Mouse (Mus musculus) G1E (cell line): ENCODE data around the gene Lnp1. TPM values are rescaled to one million over a fixed set of nuclear protein-coding genes. Genes with fewer than 3 reads are reported as not detected.
"Not testable (repeated sequence)": the region's sequence is repeated elsewhere in the genome, so short reads cannot be mapped to it uniquely, and the experiment has no call there.

Source experiments
- ATAC-seq: 2 replicates; pipeline ENCODE4 v1.8.0; 2016; ENCODE audit warnings: mild to moderate bottlenecking; ENCODE audit not compliant: insufficient number of reproducible peaks, poor library complexity, low FRiP score, severe bottlenecking; ENCODE audit errors: extremely low read depth
- DNase-seq: peaks from one replicate; pipeline ENCODE4 v3.0.0; 2012; ENCODE audit warnings: low spot score
- H3K27me3 ChIP-seq: 2 replicates; pipeline ENCODE4 v1.6.1; 2012; ENCODE audit warnings: mild to moderate bottlenecking, low read length, inconsistent platforms; ENCODE audit not compliant: insufficient read depth
- H3K36me3 ChIP-seq: replicated peaks from 2 replicates; pipeline ENCODE3; 2012; ENCODE audit warnings: mild to moderate bottlenecking, inconsistent platforms
- H3K4me1 ChIP-seq: 2 replicates; pipeline ENCODE4 v1.6.1; 2012; ENCODE audit warnings: low read depth, low read length, inconsistent platforms, mixed read lengths; ENCODE audit not compliant: insufficient read depth
- H3K4me3 ChIP-seq: 2 replicates; pipeline ENCODE4 v1.5.1; 2012; ENCODE audit warnings: low read depth, mild to moderate bottlenecking, inconsistent platforms, low read length, moderate library complexity, mixed read lengths
- H3K9me3 ChIP-seq: replicated peaks from 2 replicates; pipeline ENCODE4 v1.6.1; 2012; ENCODE audit warnings: inconsistent platforms
- CTCF ChIP-seq: IDR thresholded peaks from 2 replicates; pipeline ENCODE4 v1.5.1; 2012; ENCODE audit warnings: low read depth, low read length, inconsistent platforms, mixed read lengths
- GATA1 ChIP-seq: IDR thresholded peaks from 2 replicates; pipeline ENCODE4 v1.6.1; 2012; ENCODE audit warnings: borderline replicate concordance, low read length, inconsistent platforms, mixed read lengths
- GATA2 ChIP-seq: IDR thresholded peaks from 2 replicates; pipeline ENCODE4 v1.6.1; 2012; ENCODE audit warnings: low read depth, low read length, inconsistent platforms, borderline replicate concordance
- POLR2AphosphoS5 ChIP-seq: IDR thresholded peaks from 2 replicates; pipeline ENCODE4 v1.6.1; 2012; ENCODE audit warnings: low read depth, low read length, inconsistent platforms; ENCODE audit not compliant: insufficient replicate concordance
- TAL1 ChIP-seq: conservative IDR thresholded peaks from 2 replicates; pipeline ENCODE4 v1.6.1; 2012; ENCODE audit warnings: low read depth, low read length, inconsistent platforms, mixed read lengths
- polyA plus RNA-seq: library from polyadenylated mRNA; stranded (reverse); fragments of >175 nt; gene quantifications from 2 replicates; pipeline ENCODE4 v1.2.3, GENCODE M21; 2012
- total RNA-seq, 2 experiments: library from RNA; stranded (forward) in 1 of 2; stranded (reverse) in 1 of 2; fragments of 200-1000 nt in 1 of 2; fragments of >200 nt in 1 of 2; fragmentation: Nextera tagmentation in 1 of 2; gene quantifications; 2 replicates each; pipeline ENCODE4 v1.2.3; 2014 to 2017

Lnp1 gene
- total and polyA plus RNA-seq, 3 experiments: not detected

DNA sequence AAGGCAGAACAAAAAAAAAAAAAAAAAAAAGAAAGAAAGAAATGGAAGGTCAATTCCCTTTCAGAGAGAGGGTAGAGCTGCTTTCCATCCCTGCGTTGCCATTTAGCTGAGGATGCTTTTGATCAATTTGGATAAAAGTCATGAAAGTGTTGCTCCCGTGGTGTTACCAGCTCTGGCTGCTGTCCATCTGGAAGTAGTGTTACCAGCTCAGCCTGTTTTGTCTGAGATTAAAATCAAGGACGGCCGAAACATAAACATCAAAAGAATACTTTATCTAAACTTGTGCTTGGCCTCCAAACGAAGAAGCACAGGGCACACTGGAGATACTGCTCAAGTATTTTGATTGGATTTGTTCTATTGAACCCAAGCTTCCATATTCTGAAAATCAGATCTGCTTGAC is 18.9 kb downstream of the Lnp1 start:
- TF ChIP-seq TAL1 (no peak), CTCF (no peak), POLR2AphosphoS5 (no peak), GATA1 (no peak), GATA2 (no peak)
- no peak overlapping the region for H3K4me3 ChIP-seq
- H3K27me3 ChIP-seq: 0 out of 2 replicates have a peak, but pooled peaks cover 2% of the 10 kb centered on the region
- H3K4me1 ChIP-seq: no peaks in the 10 kb centered on the region
- no peaks in the 10 kb centered on the region for H3K36me3 ChIP-seq
- no peak for ATAC-seq
- no peak for DNase-seq
- H3K9me3 ChIP-seq: no peaks in the 10 kb centered on the region

DNA sequence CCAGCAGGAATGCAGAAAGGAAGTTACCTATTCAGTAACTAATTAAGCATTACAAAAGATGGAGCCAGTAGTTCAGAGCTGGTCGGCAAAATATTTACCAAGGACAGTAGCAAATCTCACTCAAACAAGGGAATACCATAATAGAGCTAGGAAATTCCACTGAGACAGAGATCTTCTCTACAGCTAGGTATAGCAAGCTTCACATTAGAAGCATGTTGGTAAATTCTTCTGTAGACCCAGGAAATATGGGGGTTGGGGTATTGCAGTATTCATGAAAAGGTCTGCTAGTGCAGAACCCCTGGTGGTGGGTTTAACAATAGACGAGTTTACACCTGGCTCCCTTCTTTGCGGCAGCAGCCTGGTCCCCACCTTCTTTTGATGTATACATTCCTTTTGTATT is 25.7 kb downstream of the Lnp1 start:
- DNase-seq: not testable (repeated sequence)

DNA sequence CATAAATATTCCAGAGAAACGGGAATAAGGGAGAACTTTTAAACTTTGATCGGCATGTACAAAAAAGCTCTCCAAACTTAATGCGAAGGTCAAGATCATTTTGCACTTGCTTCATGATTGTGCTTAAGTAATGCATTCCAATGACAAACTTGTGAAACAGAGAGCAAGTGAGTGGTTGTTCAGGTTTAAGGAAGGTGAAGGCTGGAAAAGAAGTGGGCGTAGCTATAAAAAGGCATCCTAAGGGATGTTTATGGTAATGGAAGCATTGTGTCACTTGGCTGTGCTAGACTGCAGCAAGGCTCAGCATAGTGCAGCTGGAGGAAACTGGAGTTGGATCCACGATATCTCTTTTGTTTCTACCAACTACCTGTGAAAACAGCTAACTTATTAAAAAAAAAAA is 36.3 kb downstream of the Lnp1 start:
- DNase-seq (no peak), ATAC-seq (no peak)
- Histone ChIP-seq H3K4me1 (no peaks in the 10 kb centered on the region), H3K27me3 (peaks cover 8% of the 10 kb centered on the region; the same call in 1 of the 2 replicates), H3K9me3 (no peaks in the 10 kb centered on the region), H3K36me3 (no peaks in the 10 kb centered on the region), H3K4me3 (no peak overlapping the region)
- TF ChIP-seq CTCF (no peak), GATA1 (no peak), POLR2AphosphoS5 (no peak), GATA2 (no peak), TAL1 (no peak)

More for the DNA sequence above, 25.7 kb downstream of the Lnp1 start:
- not testable (repeated sequence) for H3K36me3 ChIP-seq, H3K27me3 ChIP-seq, ATAC-seq, H3K4me1 ChIP-seq, H3K9me3 ChIP-seq, H3K4me3 ChIP-seq

DNA sequence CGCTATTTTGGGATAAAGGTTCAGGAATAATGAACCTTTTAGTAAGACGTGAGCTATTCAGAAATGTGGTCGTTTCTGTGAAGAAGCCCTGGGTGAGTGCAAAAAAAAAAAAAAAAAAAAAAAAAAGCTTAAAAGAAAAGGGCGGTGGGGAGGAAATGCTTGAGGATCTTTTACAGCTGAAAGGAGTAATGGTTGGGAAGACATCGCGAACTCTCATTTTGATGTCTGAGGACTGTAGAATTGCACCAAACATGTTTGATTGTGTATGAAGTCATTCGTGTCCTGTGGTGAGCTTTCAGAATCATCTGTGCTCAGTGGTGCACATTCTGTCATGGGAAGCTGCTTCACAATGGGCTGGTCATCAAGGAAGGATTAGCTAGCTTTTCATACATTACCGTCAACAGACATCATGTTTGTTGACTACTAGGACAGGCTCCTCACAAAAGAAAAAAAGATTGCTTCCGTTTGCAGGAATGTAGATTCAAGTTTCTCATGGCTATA is 41.2 kb downstream of the Lnp1 start:
- Histone ChIP-seq H3K4me3 (no peak overlapping the region), H3K4me1 (no peaks in the 10 kb centered on the region; the same call in 1 of the 2 replicates), H3K27me3 (peaks cover 21% of the 10 kb centered on the region), H3K36me3 (no peaks in the 10 kb centered on the region), H3K9me3 (no peaks in the 10 kb centered on the region)
- ATAC-seq (no peak), DNase-seq (no peak)
- TF ChIP-seq GATA1 (no peak), POLR2AphosphoS5 (no peak), GATA2 (no peak), TAL1 (no peak), CTCF (no peak)

DNA sequence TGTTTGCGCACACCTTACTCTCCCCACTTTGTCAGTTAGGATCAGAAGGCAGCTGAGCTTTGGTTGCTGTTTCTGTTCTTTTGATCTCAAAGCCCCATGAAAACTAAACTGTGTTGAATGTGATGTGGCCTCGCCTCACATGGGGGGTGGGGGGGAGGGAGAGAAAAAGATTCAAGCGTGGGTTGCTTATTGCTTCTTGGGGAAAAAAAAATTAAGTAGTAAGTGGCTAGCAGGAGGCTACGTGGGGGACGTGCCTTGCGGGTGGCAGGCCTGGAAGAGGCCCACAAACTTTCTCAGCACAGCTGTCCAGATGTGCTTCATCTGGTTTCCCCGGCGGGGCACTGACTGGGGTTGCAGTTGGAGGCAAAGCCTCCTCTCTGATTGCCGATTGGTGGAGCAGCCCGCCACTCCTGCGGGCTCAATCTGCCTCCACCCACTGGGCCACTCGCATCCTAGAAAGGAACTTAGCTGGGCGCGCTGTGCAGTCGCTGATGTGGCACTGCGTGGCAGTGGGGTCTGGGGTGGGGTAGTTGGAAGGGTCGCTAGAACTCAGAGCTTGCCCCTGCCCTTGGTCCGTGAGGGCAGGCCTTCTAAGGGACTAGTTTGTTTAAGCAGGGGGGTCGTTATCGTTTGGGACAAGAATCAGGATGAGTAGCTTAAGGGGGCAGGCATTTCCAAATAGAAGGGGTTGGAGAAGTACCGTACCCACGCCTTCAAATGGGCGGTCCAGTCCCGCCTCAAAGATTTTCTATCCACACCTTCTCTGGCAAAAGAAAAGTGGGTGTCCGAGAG is 41.8 kb downstream of the Lnp1 start, which contains the start of gene Tmem45a:
Gene Tmem45a (minus strand): TSS at position 343 of the 792 bp plus-strand sequence.
- H3K4me3 ChIP-seq: peak within 1 kb of the TSS; percentile 50; the same call in 1 of the 2 replicates
- DNase-seq (no peak), ATAC-seq (no peak)
- no peaks in the 10 kb centered on the region; the same call in 1 of the 2 replicates for H3K4me1 ChIP-seq
- TF ChIP-seq TAL1 (no peak), POLR2AphosphoS5 (no peak), CTCF (no peak), GATA2 (no peak), GATA1 (no peak)
- peaks cover 24% of the 10 kb centered on the region for H3K27me3 ChIP-seq
- H3K36me3 ChIP-seq: no peaks in the 10 kb centered on the region
- no peaks in the 10 kb centered on the region for H3K9me3 ChIP-seq

DNA sequence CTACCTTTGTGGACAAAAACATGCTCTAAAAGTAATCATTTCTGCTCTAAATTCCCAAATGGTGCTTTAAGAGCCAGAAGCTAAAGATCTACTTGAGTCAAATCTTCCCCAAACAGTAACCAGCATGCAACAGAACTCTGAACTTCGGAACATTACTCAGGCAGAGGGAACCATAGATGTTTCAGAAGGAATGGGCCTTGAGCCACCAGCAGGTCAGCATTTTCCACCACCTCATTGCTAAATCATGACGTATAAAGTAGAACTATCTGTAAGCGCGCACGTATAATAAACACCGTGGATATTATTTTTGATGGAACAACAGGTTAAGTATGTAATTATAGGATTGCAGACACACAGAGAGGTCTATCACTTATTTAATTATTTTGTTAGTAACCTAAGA is 43.0 kb downstream of the Lnp1 start:
- ATAC-seq (no peak), DNase-seq (no peak)
- no peaks in the 10 kb centered on the region for H3K9me3 ChIP-seq
- no peaks in the 10 kb centered on the region for H3K36me3 ChIP-seq
- TF ChIP-seq POLR2AphosphoS5 (no peak), TAL1 (no peak), CTCF (no peak), GATA2 (no peak), GATA1 (no peak)
- H3K4me1 ChIP-seq: no peaks in the 10 kb centered on the region; the same call in 1 of the 2 replicates
- no peak overlapping the region for H3K4me3 ChIP-seq
- peaks cover 26% of the 10 kb centered on the region for H3K27me3 ChIP-seq
